Mouse (Mus musculus): ENCODE measurements at regions not wholly inside any gene's neighbourhood (a gene's known extent, or its start where the extent isn't known, plus 50 kb on each side); places are given as distances from the start of the nearest gene placed in this dataset.

DNA sequence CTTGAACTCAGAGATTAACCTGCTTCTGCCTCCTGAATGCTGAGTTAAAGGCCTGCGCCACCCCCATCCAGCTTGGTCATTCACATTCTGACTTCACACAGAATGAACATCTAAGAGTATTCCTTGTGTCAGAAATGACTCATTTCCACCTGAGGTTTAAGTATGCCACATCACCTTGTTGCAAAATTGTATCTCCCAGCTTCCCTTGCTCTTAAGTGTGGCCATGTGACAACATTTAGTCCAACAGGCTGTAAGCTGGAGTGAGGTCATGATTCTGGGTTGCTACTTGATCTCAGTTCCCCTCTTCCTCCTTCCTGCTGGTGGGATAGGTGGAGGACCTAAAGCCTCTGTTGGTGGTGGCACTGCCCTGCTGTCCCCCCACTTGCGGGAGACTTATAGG, 131.0 kb downstream of the Mtx2 start:
- Histone ChIP-seq H3K27ac (replicated peaks) (no peak overlapping the region), H3K9ac (no peak overlapping the region), H3K4me1 (no peaks in the 10 kb centered on the region; the same call in 1 of the 2 replicates), H3K36me3 (no peaks in the 10 kb centered on the region), H3K9me3 (no peaks in the 10 kb centered on the region), H3K27me3 (replicated peaks) (no peaks in the 10 kb centered on the region), H3K4me2 (no peak overlapping the region), H3K4me3 (no peak overlapping the region)
- no peak for ATAC-seq (ENCODE audit: extremely low read depth, insufficient number of reproducible peaks, low FRiP score, low TSS enrichment)
- 84% methylated on average over 2 of the region's 2 CpGs for WGBS

DNA sequence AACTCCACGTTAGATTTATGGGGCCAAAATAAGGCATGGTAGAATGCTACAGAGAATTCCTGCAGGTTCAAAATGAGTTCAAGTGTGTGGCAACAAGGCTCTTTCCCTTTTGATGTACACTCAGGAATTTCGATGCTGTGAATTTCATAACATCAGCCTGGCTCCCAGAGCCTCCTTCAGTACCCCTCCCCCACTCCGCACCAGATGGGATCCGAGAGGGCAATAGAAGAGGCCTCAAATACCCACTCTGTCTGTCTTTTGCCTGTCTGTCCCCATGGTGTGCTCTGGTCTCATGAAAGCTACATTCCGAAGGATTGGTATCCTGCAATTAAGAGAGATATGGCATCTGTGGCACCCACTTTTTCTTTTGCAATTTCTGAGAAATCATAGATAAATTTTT, 134.3 kb downstream of the Mtx2 start:
- Histone ChIP-seq H3K4me3 (no peak overlapping the region), H3K4me1 (no peaks in the 10 kb centered on the region; the same call in 1 of the 2 replicates), H3K27ac (replicated peaks) (no peak overlapping the region), H3K36me3 (no peaks in the 10 kb centered on the region), H3K9me3 (no peaks in the 10 kb centered on the region), H3K9ac (no peak overlapping the region), H3K4me2 (no peak overlapping the region), H3K27me3 (replicated peaks) (peaks cover 7% of the 10 kb centered on the region)
- 53% methylated on average over 5 of the region's 5 CpGs for WGBS
- no peak for ATAC-seq (ENCODE audit: extremely low read depth, insufficient number of reproducible peaks, low FRiP score, low TSS enrichment)

DNA sequence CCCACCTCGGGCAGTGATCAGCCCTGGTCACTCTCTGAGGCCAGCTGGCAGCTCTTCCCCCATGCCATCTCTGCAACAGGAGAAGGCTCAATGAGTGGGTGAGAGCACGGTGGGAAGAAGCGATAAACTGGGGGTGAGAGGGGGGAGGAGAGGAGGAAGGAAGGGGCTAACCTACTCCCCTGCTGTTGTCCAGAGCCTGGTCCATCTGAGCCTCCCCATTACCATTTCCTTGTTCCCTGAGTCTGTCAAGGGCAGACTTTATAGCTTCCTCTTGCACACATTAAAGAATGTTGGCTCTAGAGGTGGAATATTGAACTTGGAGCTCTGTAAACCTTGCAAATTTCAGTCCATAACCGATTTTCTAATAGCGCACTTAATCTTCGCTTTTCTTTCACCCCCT, 136.8 kb downstream of the Mtx2 start:
- Histone ChIP-seq H3K4me1 (peaks cover 6% of the 10 kb centered on the region), H3K36me3 (no peaks in the 10 kb centered on the region), H3K27me3 (replicated peaks) (peaks cover 23% of the 10 kb centered on the region), H3K4me2 (no peak overlapping the region), H3K4me3 (no peak overlapping the region), H3K9ac (no peak overlapping the region), H3K9me3 (no peaks in the 10 kb centered on the region), H3K27ac (replicated peaks) (no peak overlapping the region)
- no peak for ATAC-seq (ENCODE audit: extremely low read depth, insufficient number of reproducible peaks, low FRiP score, low TSS enrichment)
- WGBS = 74% methylated on average over 6 of the region's 6 CpGs

DNA sequence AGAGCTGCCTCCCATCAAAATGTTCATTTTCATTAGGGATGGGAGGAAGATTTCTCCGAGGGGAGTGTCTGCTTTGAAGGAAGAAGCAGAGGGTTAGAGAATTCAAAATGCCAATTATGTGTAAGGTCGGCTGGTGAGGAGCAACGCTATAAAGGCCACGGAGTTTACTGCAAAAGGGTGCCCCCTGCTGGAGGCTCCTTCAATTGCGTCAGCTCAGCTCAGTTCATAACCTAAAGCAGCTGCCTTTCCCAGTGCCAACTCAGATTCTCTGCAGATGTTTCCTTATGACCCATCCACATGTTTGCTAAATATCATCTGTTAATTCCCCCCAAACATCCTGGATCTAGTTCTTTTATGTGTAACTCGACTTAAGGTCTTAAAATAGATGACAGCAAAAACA, 138.8 kb downstream of the Mtx2 start:
- peaks cover 6% of the 10 kb centered on the region for H3K4me1 ChIP-seq
- no peaks in the 10 kb centered on the region for H3K9me3 ChIP-seq
- H3K9ac ChIP-seq = no peak overlapping the region
- H3K27ac ChIP-seq (replicated peaks) = no peak overlapping the region
- H3K4me3 ChIP-seq = no peak overlapping the region
- no peak overlapping the region for H3K4me2 ChIP-seq
- no peaks in the 10 kb centered on the region for H3K36me3 ChIP-seq
- under 1% methylated on average over 6 of the region's 6 CpGs for WGBS
- peaks cover 23% of the 10 kb centered on the region for H3K27me3 ChIP-seq (replicated peaks)
- ATAC-seq (ENCODE audit: extremely low read depth, insufficient number of reproducible peaks, low FRiP score, low TSS enrichment) = no peak

DNA sequence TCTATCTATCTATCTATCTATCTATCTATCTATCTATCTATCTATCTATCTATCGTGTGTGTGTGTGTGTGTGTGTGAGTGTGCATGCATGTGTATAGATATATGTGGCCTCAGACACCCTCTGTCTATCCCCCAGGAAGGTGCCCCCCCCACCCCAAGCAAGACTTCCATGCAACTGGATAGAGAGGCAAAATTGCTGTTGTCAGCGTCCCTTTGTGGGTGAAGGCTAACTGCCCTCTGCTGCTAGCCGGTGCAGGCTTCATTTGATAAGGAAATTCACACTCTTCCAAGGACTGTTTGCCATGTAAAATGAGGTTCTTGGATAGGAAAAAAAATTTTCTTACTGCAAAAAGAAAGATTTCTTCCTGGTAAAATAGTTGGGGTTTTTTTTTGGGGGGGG, 139.4 kb downstream of the Mtx2 start:
- peaks cover 6% of the 10 kb centered on the region for H3K4me1 ChIP-seq
- ATAC-seq (ENCODE audit: extremely low read depth, insufficient number of reproducible peaks, low FRiP score, low TSS enrichment) = no peak
- no peaks in the 10 kb centered on the region for H3K9me3 ChIP-seq
- H3K4me2 ChIP-seq = peak overlapping the region; percentile 27; the same call in 1 of the 2 replicates
- H3K27me3 ChIP-seq (replicated peaks) = peaks cover 23% of the 10 kb centered on the region
- no peak overlapping the region for H3K9ac ChIP-seq
- H3K4me3 ChIP-seq = no peak overlapping the region
- H3K36me3 ChIP-seq = no peaks in the 10 kb centered on the region
- 26% methylated on average over 3 of the region's 3 CpGs for WGBS
- no peak overlapping the region for H3K27ac ChIP-seq (replicated peaks)

DNA sequence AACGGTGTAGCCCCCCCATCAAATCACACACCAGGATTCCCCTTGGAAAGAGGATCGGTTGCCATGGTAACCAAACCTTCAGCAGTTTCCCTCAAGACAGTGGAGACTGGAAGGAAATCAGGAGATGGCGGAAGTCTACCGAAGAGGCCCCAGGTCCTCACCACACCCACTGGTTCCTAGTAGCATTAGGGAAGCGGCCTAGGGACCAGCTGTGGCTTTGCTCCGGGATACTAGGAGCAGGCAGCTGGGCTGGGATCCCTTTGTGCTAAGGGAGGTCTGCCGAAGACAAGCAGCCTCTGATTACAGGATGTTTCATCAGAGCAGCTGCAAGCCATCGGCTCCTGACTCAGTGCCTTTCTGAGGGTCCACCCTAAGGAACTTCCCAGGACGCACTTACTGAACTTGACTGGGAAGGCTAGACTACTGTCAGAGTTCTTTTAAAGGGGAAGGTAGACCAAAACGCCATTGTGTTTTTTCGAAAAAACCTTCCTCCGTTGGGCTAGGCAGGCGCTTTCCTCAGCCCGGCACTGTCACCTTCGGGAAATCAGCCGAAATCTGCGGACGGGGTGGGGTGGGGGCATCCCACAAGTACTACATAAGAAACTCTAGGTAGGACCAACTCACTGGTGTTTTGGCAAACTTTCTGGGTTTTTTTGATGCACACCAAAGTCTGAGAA, 139.9 kb downstream of the Mtx2 start:
- peaks cover 6% of the 10 kb centered on the region for H3K4me1 ChIP-seq
- 28% methylated on average over 18 of the region's 18 CpGs for WGBS
- H3K9me3 ChIP-seq = no peaks in the 10 kb centered on the region
- H3K36me3 ChIP-seq = no peaks in the 10 kb centered on the region
- H3K4me2 ChIP-seq = peak overlapping the region; percentile 27
- H3K4me3 ChIP-seq = no peak overlapping the region
- H3K9ac ChIP-seq = no peak overlapping the region
- no peak overlapping the region for H3K27ac ChIP-seq (replicated peaks)
- H3K27me3 ChIP-seq (replicated peaks) = peaks cover 23% of the 10 kb centered on the region
- no peak for ATAC-seq (ENCODE audit: extremely low read depth, insufficient number of reproducible peaks, low FRiP score, low TSS enrichment)

DNA sequence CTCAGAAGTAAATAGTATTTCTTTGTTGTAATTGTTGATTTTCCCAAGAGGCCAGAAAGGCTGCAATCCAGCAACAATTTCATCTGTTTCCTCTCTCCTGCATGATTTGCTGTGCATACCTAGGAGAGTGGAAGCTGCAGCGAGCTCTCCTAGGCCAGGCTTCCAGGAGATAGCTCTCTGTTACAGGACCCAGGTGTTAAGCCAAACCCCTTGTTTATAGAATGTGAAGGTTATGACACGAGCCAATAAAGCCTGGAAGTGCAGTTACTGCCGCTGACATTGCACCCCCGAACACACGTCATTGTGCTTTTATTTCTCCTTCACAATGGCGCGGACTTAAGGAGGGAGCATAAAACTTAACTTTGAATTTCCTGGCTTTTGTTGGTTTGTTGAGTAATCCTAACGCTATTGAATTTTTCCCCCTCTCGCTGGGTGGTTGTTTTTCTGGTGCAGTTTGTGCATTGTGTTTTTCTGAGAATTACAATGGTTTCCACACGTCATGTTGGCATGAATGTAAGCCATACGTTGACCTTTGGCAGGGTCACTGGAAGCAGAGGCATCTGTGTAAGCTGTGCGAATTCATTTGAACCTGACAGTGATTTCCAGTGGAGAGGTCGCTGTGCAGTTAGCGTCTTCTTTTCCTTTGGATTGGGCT, 145.1 kb downstream of the Mtx2 start:
- Histone ChIP-seq H3K4me1 (peaks cover 14% of the 10 kb centered on the region; the same call in 1 of the 2 replicates), H3K4me3 (no peak overlapping the region), H3K4me2 (no peak overlapping the region), H3K27ac (replicated peaks) (peak overlapping the region; percentile 48; the same call in 1 of the 2 replicates), H3K27me3 (replicated peaks) (peaks cover 11% of the 10 kb centered on the region; the same call in 1 of the 2 replicates), H3K9ac (no peak overlapping the region), H3K9me3 (no peaks in the 10 kb centered on the region), H3K36me3 (no peaks in the 10 kb centered on the region)
- ATAC-seq (ENCODE audit: extremely low read depth, insufficient number of reproducible peaks, low FRiP score, low TSS enrichment) = no peak
- WGBS = 65% methylated on average over 14 of the region's 14 CpGs

DNA sequence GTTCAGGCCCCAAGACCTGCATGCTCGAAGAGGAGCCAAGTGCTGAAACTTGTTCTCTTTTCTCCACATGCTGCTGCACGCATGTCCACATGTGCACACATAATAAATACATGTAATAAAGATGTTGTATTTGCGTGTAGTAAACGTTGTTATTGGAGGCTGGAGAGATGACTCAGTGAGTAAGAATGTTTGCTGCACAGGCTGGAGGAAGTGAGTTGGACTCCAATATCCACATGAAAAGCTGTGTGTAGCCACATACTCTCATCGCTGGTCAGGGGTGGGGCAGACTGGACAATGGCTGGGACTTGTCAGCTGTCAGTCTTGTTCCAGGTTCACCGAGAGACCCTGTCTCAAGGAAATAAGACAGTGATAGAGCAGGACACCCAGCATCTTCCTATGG, 147.8 kb downstream of the Mtx2 start:
- no peaks in the 10 kb centered on the region for H3K27me3 ChIP-seq (replicated peaks)
- H3K9me3 ChIP-seq = no peaks in the 10 kb centered on the region
- H3K4me3 ChIP-seq = no peak overlapping the region
- H3K4me1 ChIP-seq = peaks cover 14% of the 10 kb centered on the region; the same call in 1 of the 2 replicates
- H3K27ac ChIP-seq (replicated peaks) = no peak overlapping the region; the same call in 1 of the 2 replicates
- ATAC-seq (ENCODE audit: extremely low read depth, insufficient number of reproducible peaks, low FRiP score, low TSS enrichment) = no peak
- H3K9ac ChIP-seq = no peak overlapping the region
- H3K4me2 ChIP-seq = no peak overlapping the region
- WGBS = 56% methylated on average over 6 of the region's 6 CpGs
- H3K36me3 ChIP-seq = no peaks in the 10 kb centered on the region

DNA sequence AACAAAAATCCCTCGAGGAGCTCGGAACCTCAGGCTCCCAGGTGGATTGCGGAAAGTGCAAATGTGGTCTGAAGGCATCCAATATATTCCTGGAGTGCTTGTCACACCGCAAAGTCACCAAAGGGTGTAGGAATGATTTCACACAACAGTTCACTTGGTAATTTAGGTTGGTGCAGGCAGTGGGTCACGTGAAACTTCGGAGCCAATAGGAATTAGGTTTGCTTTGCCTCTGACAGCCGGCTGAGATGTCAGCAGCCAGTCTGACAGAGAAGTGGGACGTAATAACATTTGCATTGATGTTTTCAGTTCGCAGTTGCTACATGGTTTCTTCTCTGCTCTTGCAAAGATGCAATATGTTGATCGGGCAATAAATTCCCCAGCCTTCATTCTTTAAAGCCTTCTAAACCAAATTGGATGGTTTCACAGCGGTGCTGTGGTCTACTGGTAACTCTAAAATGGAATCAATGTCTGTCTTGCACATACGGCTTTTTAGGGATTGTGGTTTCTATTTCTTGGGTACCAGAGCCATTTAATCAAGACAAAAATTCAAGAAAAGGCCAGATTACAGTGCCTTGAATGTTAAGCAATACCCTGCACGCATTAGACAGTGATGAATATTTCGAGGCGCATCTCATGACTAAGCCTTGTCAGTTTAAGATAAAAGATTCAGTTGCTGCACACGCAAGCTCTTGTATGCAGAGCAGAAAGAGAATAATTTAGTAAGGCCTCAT, 149.2 kb downstream of the Mtx2 start:
- Histone ChIP-seq H3K4me3 (peak overlapping the region; percentile 29), H3K9ac (no peak overlapping the region)
- ATAC-seq (ENCODE audit: extremely low read depth, insufficient number of reproducible peaks, low FRiP score, low TSS enrichment) = no peak

DNA sequence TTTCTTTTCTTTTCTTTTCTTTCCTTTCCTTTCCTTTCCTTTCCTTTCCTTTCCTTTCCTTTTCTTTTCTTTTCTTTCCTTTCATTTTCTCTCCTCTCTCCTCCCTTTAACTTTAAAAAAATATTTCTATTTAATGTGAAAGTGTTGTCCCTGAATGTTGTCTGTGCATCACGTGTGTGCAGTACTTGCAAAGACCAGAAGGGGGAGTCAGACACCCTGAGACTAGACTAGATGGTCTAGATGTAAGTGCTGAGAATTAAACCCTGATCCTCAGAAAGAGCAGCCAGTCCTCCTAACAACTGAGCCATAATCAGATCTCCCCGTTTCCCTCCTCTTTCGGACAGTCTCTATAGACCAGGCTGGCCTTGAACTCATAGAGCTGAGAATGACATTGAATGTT, 151.7 kb downstream of the Mtx2 start:
- H3K9me3 ChIP-seq = no peaks in the 10 kb centered on the region
- H3K27ac ChIP-seq (replicated peaks) = no peak overlapping the region
- 93% methylated on average over 3 of the region's 3 CpGs for WGBS
- H3K4me2 ChIP-seq = no peak overlapping the region
- no peaks in the 10 kb centered on the region for H3K36me3 ChIP-seq
- no peak overlapping the region for H3K4me3 ChIP-seq
- no peak for ATAC-seq (ENCODE audit: extremely low read depth, insufficient number of reproducible peaks, low FRiP score, low TSS enrichment)
- H3K9ac ChIP-seq = no peak overlapping the region
- H3K4me1 ChIP-seq = peaks cover 11% of the 10 kb centered on the region; the same call in 1 of the 2 replicates
- no peaks in the 10 kb centered on the region; the same call in 1 of the 2 replicates for H3K27me3 ChIP-seq (replicated peaks)

More for the DNA sequence above, 149.2 kb downstream of the Mtx2 start:
- Histone ChIP-seq H3K4me2 (peak overlapping the region; percentile 53), H3K36me3 (no peaks in the 10 kb centered on the region), H3K4me1 (peaks cover 14% of the 10 kb centered on the region; the same call in 1 of the 2 replicates), H3K9me3 (no peaks in the 10 kb centered on the region), H3K27me3 (replicated peaks) (no peaks in the 10 kb centered on the region), H3K27ac (replicated peaks) (no peak overlapping the region)
- WGBS = 62% methylated on average over 16 of the region's 16 CpGs

DNA sequence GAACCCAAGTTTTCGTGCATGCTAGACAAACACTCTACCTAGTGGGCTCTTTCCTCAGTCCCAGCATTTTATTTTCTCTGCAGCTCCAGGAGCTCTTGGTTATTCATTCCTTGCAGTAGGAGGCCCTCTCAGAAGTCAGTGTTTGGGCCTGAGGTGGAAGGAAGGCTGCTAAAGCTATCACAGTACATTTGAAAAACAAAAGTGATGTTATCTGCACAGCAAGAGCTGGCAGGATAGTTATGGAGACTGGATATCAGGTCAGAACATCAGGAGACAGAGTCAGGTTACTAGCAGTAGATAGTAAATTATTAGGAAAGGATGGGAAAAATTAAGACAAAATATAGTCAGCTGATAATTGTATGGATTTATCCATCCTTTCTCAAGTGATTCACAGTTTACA, 152.2 kb downstream of the Mtx2 start:
- 91% methylated on average over 1 of the region's 1 CpGs for WGBS
- no peak for ATAC-seq (ENCODE audit: extremely low read depth, insufficient number of reproducible peaks, low FRiP score, low TSS enrichment)
- Histone ChIP-seq H3K9ac (no peak overlapping the region), H3K27ac (replicated peaks) (no peak overlapping the region), H3K9me3 (no peaks in the 10 kb centered on the region), H3K4me2 (no peak overlapping the region), H3K4me3 (no peak overlapping the region), H3K36me3 (no peaks in the 10 kb centered on the region), H3K27me3 (replicated peaks) (no peaks in the 10 kb centered on the region; the same call in 1 of the 2 replicates), H3K4me1 (peaks cover 11% of the 10 kb centered on the region; the same call in 1 of the 2 replicates)
